Mouse (Mus musculus) C2C12 (cell line): ENCODE measurements around the gene C3.

ENCODE experiments used
- CEBPB ChIP-seq: IDR thresholded peaks from one replicate; pipeline ENCODE4 v1.6.1; 2011; ENCODE audit warnings: low read depth, mild to moderate bottlenecking, control low read depth, moderate library complexity
- CTCF ChIP-seq: IDR thresholded peaks from one replicate; pipeline ENCODE4 v1.5.1; 2011; ENCODE audit not compliant: control insufficient read depth, insufficient read depth, insufficient read length
- MYOG ChIP-seq: IDR thresholded peaks from one replicate; pipeline ENCODE4 v1.6.1; 2011; ENCODE audit not compliant: control insufficient read depth, insufficient read length; ENCODE audit errors: extremely low read depth

GRCm38 (mm10) chr17:57233038-57233437, 5.1 kb upstream of the C3 start:
- TF ChIP-seq CEBPB (no peak), CTCF (no peak), MYOG (no peak)
